Mouse (Mus musculus) heart, embryonic 12.5 days (tissue): ENCODE results near the gene Ascl5. TPM values are rescaled to one million over a fixed set of nuclear protein-coding genes. Genes with fewer than 3 reads are reported as not detected.
A peak's percentile ranks its signal among the peaks of the same experiment; 100 is the strongest.

Experiments used
- ATAC-seq: fragments of 200-750 bp; cut with Nextera tagmentation; 2 replicates; pipeline ENCODE4 v1.8.0; 2017; ENCODE audit warnings: moderate TSS enrichment, moderate library complexity; ENCODE audit not compliant: insufficient number of reproducible peaks, low FRiP score
- H3K27ac ChIP-seq: fragments of 300-500 bp; sonication (generic); 2 replicates; pipeline ENCODE4 v1.5.1; 2016; ENCODE audit warnings: mild to moderate bottlenecking, moderate library complexity; ENCODE audit not compliant: poor library complexity, severe bottlenecking
- H3K27me3 ChIP-seq: fragments of 300-500 bp; sonication (generic); replicated peaks from 2 replicates; pipeline ENCODE4 v1.6.1; 2016; ENCODE audit warnings: mild to moderate bottlenecking, moderate library complexity
- H3K36me3 ChIP-seq: fragments of 300-500 bp; sonication (generic); 2 replicates; pipeline ENCODE4 v1.6.1; 2016; ENCODE audit warnings: mild to moderate bottlenecking, moderate library complexity
- H3K4me1 ChIP-seq: fragments of 300-500 bp; sonication (generic); replicated peaks from 2 replicates; pipeline ENCODE4 v1.6.1; 2016; ENCODE audit warnings: mild to moderate bottlenecking
- H3K4me2 ChIP-seq: fragments of 300-500 bp; sonication (generic); 2 replicates; pipeline ENCODE4 v1.6.1; 2016; ENCODE audit warnings: mild to moderate bottlenecking, moderate library complexity
- H3K4me3 ChIP-seq: fragments of 300-500 bp; sonication (generic); 2 replicates; pipeline ENCODE4 v1.5.1; 2016; ENCODE audit warnings: mild to moderate bottlenecking
- H3K9ac ChIP-seq: fragments of 300-500 bp; sonication (generic); 2 replicates; pipeline ENCODE4 v1.6.1; 2016; ENCODE audit warnings: mild to moderate bottlenecking, moderate library complexity
- H3K9me3 ChIP-seq: fragments of 300-500 bp; sonication (generic); replicated peaks from 2 replicates; pipeline ENCODE4 v1.6.1; 2016; ENCODE audit warnings: mild to moderate bottlenecking, moderate library complexity
- WGBS: fragments of 180-500 bp; shearing (Covaris S2); methylation state at CpG from one replicate; pipeline ENCODE4 v1.1.7; 2016; 5-methylcytosine and 5-hydroxymethylcytosine counted together
- polyA plus RNA-seq: library from polyadenylated mRNA; unstranded; fragments of >200 nt; fragmentation: Nextera tagmentation; extraction: Ambion mirVana; gene quantifications from 2 replicates; pipeline ENCODE4 v1.2.1, GENCODE M21; 2016

Ascl5 gene
- polyA plus RNA-seq, 1 experiment from 2014 or later = not detected

DNA sequence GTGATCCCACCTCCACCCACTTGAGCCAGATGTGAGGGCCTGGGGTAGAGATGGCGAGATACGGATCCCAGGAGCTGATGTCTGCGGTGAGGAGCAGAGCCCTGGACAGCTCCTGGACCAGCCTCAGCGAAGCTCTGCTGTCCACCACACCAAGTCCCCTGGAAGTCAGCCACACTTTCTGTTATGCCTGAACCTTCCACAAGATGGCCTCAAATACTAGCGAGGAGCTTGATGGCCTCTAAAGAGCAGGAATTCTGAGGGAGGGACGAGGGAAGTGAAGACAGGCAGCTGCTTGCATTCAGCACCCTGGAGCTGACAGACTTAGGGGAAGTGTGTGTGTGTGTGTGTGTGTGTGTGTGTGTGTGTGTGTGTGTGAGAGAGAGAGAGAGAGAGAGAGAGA, 861 bp downstream of the Ascl5 start:
- no peaks in the 10 kb centered on the region for H3K36me3 ChIP-seq
- H3K9ac ChIP-seq = no peak overlapping the region
- peaks cover 31% of the 10 kb centered on the region for H3K4me1 ChIP-seq
- peak overlapping the region; percentile 40 for H3K4me3 ChIP-seq
- peak overlapping the region; percentile 69 for H3K4me2 ChIP-seq
- H3K27ac ChIP-seq = no peak overlapping the region
- H3K9me3 ChIP-seq = no peaks in the 10 kb centered on the region
- 0% methylated on average over 6 of the region's 6 CpGs for WGBS
- peak; percentile 54 for ATAC-seq
- H3K27me3 ChIP-seq = peaks cover 63% of the 10 kb centered on the region

- H3K4me2 ChIP-seq = no peak within 1 kb of the TSS
- no peak within 1 kb of the TSS for H3K4me3 ChIP-seq
- no peak within 1 kb of the TSS for H3K9ac ChIP-seq
- WGBS = 24% methylated on average over 11 of the region's 11 CpGs
- ATAC-seq = no peak
- peaks cover 63% of the 10 kb centered on the region for H3K27me3 ChIP-seq
- no peaks in the 10 kb centered on the region for H3K36me3 ChIP-seq
- H3K9me3 ChIP-seq = no peaks in the 10 kb centered on the region
- H3K4me1 ChIP-seq = peaks cover 31% of the 10 kb centered on the region
- no peak within 1 kb of the TSS for H3K27ac ChIP-seq
These were observed 1.9 kb downstream of the Ascl5 start, which contains the start of gene Cacna1s for GRCm38 (mm10) chr1:136052547-136052946. Gene Cacna1s, plus strand, starts transcription at chr1:136052750.

- Histone ChIP-seq H3K4me1 (peaks cover 28% of the 10 kb centered on the region), H3K9ac (no peak overlapping the region)
- WGBS = 72% methylated on average over 3 of the region's 3 CpGs
These were observed 5.2 kb downstream of the Ascl5 start for GRCm38 (mm10) chr1:136055771-136056170.

DNA sequence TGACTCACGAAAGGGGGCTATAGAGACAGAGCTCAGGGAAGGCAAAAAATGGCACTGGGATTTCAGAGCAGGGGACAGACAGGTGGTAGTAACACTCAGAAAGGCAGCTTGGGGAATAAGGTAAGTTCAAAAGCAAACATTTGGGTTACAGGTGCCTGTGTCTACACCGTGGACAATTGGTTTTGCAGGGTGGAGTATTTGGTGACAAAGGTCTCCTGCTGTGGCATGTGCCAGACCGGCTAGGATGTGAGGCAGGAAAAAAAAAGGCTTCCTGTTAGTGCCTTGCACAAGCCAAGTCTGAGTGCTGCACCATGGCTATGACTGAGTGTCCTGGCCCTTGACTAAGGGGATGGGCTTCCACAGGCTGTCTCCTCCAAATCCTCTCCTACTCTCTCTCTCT, 8.0 kb downstream of the Ascl5 start:
- no peak for ATAC-seq

More at GRCm38 (mm10) chr1:136055771-136056170, 5.2 kb downstream of the Ascl5 start:
- H3K4me3 ChIP-seq = no peak overlapping the region
- no peaks in the 10 kb centered on the region for H3K9me3 ChIP-seq
- no peak overlapping the region for H3K4me2 ChIP-seq
- ATAC-seq = no peak
- no peaks in the 10 kb centered on the region for H3K36me3 ChIP-seq
- H3K27ac ChIP-seq = no peak overlapping the region
- H3K27me3 ChIP-seq = peaks cover 35% of the 10 kb centered on the region

DNA sequence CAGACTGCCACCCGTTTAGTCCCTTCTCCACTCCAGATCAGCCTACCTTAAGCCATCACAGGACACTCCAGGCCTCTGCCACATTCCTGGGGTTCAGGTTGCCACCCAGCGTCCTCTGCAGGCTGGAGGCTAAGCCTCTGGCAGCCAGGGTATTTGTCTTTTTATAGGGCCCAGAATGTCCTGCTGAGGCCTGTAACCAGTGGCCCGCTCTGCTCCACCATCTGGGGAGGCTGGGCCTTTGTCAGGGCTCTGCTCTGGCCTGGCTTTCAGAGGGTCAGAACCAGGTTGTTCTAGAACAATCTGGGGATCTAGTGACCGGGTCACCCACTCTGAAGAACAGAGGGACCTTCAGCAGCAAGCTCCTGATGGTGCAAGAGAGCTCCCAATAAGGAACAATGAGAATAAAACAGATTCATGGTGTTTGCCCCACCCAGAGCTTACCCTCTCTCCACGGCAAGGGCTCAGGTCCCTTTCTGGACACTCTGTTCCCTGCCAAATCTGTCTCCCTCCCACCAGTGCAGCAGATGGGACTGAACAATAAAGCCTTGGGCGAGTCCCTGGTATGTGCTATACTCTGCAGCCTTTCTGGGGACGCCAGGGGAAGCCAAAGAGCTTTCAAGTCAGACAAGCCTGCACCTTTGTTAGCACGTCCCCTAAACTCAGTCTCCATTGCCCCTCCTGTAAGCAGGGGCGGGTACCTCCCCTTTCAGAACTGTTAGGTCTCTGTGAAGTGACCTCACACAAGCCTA, 10.6 kb downstream of the Ascl5 start:
- Histone ChIP-seq H3K4me2 (no peak overlapping the region), H3K4me3 (no peak overlapping the region), H3K27me3 (no peaks in the 10 kb centered on the region), H3K9me3 (no peaks in the 10 kb centered on the region), H3K9ac (no peak overlapping the region), H3K27ac (no peak overlapping the region), H3K4me1 (peaks cover 21% of the 10 kb centered on the region), H3K36me3 (no peaks in the 10 kb centered on the region)
- WGBS = 56% methylated on average over 9 of the region's 9 CpGs
- no peak for ATAC-seq

More for the DNA sequence above, 8.0 kb downstream of the Ascl5 start:
- Histone ChIP-seq H3K4me3 (no peak overlapping the region), H3K27me3 (peaks cover 12% of the 10 kb centered on the region), H3K27ac (no peak overlapping the region), H3K9ac (no peak overlapping the region), H3K9me3 (no peaks in the 10 kb centered on the region), H3K4me2 (no peak overlapping the region), H3K36me3 (no peaks in the 10 kb centered on the region), H3K4me1 (peaks cover 16% of the 10 kb centered on the region)
- WGBS = 56% methylated on average over 3 of the region's 3 CpGs

- Histone ChIP-seq H3K4me3 (no peak overlapping the region), H3K27ac (no peak overlapping the region), H3K4me2 (no peak overlapping the region), H3K9ac (no peak overlapping the region), H3K4me1 (peaks cover 21% of the 10 kb centered on the region), H3K27me3 (no peaks in the 10 kb centered on the region), H3K9me3 (no peaks in the 10 kb centered on the region), H3K36me3 (no peaks in the 10 kb centered on the region)
- 86% methylated on average over 7 of the region's 7 CpGs for WGBS
- no peak for ATAC-seq
These were observed 11.2 kb downstream of the Ascl5 start for GRCm38 (mm10) chr1:136061790-136062141.

GRCm38 (mm10) chr1:136063991-136064390, 13.4 kb downstream of the Ascl5 start:
- H3K27ac ChIP-seq = no peak overlapping the region
- ATAC-seq = no peak
- H3K9me3 ChIP-seq = no peaks in the 10 kb centered on the region
- 40% methylated on average over 5 of the region's 5 CpGs for WGBS
- H3K36me3 ChIP-seq = no peaks in the 10 kb centered on the region
- no peak overlapping the region for H3K4me3 ChIP-seq
- no peaks in the 10 kb centered on the region for H3K27me3 ChIP-seq
- peaks cover 21% of the 10 kb centered on the region for H3K4me1 ChIP-seq
- no peak overlapping the region for H3K4me2 ChIP-seq
- no peak overlapping the region for H3K9ac ChIP-seq

GRCm38 (mm10) chr1:136066621-136067020, 16.0 kb downstream of the Ascl5 start:
- no peaks in the 10 kb centered on the region for H3K36me3 ChIP-seq
- peaks cover 21% of the 10 kb centered on the region for H3K4me1 ChIP-seq
- no peak for ATAC-seq
- no peak overlapping the region for H3K9ac ChIP-seq
- H3K27ac ChIP-seq = no peak overlapping the region
- no peak overlapping the region for H3K4me2 ChIP-seq
- 0 out of 2 replicates have a peak, but pooled peaks cover 6% of the 10 kb centered on the region for H3K27me3 ChIP-seq
- H3K4me3 ChIP-seq = no peak overlapping the region
- 64% methylated on average over 1 of the region's 1 CpGs for WGBS
- H3K9me3 ChIP-seq = no peaks in the 10 kb centered on the region

GRCm38 (mm10) chr1:136067579-136067978, 17.0 kb downstream of the Ascl5 start:
- Histone ChIP-seq H3K27me3 (0 out of 2 replicates have a peak, but pooled peaks cover 6% of the 10 kb centered on the region), H3K9ac (no peak overlapping the region), H3K27ac (no peak overlapping the region), H3K4me2 (no peak overlapping the region), H3K4me3 (no peak overlapping the region), H3K36me3 (no peaks in the 10 kb centered on the region), H3K4me1 (peaks cover 20% of the 10 kb centered on the region), H3K9me3 (no peaks in the 10 kb centered on the region)
- 62% methylated on average over 3 of the region's 3 CpGs for WGBS
- no peak for ATAC-seq

GRCm38 (mm10) chr1:136076086-136076485, 25.5 kb downstream of the Ascl5 start:
- 0 out of 2 replicates have a peak, but pooled peaks cover 5% of the 10 kb centered on the region for H3K4me1 ChIP-seq
- no peaks in the 10 kb centered on the region for H3K36me3 ChIP-seq
- peaks cover 18% of the 10 kb centered on the region; the same call in 1 of the 2 replicates for H3K27me3 ChIP-seq
- WGBS = 4% methylated on average over 3 of the region's 3 CpGs
- no peaks in the 10 kb centered on the region for H3K9me3 ChIP-seq
- H3K4me2 ChIP-seq = no peak overlapping the region
- no peak for ATAC-seq
- no peak overlapping the region for H3K27ac ChIP-seq
- H3K9ac ChIP-seq = no peak overlapping the region
- H3K4me3 ChIP-seq = no peak overlapping the region

DNA sequence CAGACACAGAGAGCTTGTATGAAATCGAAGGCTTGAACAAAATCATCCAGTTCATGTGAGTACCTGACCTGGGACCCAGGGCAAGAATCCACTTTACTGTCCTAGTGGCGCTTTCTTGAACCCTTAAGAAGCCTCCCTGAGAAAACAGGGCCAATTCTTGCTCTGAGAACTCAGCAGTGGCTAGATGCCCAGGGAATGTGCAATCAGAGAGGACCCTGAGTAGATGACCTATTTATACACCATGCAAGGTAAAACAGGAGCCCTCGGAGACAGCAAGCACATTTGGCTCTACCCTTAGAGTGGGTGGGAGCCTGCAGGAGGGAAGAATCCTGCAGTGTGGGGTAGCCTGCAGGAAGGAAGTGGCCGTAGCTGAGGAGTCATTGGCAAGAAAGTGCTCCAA, 27.1 kb downstream of the Ascl5 start:
- WGBS = 46% methylated on average over 4 of the region's 4 CpGs
- ATAC-seq = no peak

More for the DNA sequence above, 27.1 kb downstream of the Ascl5 start:
- 0 out of 2 replicates have a peak, but pooled peaks cover 5% of the 10 kb centered on the region for H3K4me1 ChIP-seq
- H3K27ac ChIP-seq = no peak overlapping the region
- H3K9ac ChIP-seq = no peak overlapping the region
- H3K4me2 ChIP-seq = no peak overlapping the region
- peaks cover 22% of the 10 kb centered on the region; the same call in 1 of the 2 replicates for H3K27me3 ChIP-seq
- no peaks in the 10 kb centered on the region for H3K36me3 ChIP-seq
- no peak overlapping the region for H3K4me3 ChIP-seq
- H3K9me3 ChIP-seq = peaks cover 6% of the 10 kb centered on the region
